Mouse (Mus musculus) natural killer cell, adult 2 months (primary cell): ENCODE measurements at regions not wholly inside any gene's neighbourhood (a gene's known extent, or its start where the extent isn't known, plus 50 kb on each side); places are given as distances from the start of the nearest gene placed in this dataset.
A peak's percentile ranks its signal among the peaks of the same experiment; 100 is the strongest.

ENCODE experiments used
- DNase-seq, 2 experiments: peaks; one replicate each; pipeline ENCODE4 v3.0.0; 2022; ENCODE audit warnings: low spot score in 2 of 2

DNA sequence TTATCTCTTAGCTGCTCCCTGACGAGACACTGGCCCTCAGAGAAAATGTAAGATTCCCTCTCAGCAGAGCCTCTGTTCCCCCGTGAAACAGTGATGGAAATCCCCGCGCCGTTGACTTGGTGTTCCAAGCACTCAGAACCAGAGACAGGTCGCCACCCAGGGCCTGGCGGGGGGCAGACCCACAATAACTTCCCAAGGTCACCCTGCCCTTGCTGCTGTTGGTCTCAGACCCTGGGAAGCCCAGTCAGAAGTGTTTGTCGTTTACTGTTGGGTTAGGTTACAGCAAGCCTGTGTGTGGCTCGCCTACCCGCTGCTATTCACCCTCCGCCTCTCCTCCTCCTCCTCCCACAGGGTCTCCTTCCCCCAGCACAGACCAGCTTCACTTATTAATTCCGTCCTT is 154.2 kb upstream of the Eomes start:
- DNase-seq: no peak

DNA sequence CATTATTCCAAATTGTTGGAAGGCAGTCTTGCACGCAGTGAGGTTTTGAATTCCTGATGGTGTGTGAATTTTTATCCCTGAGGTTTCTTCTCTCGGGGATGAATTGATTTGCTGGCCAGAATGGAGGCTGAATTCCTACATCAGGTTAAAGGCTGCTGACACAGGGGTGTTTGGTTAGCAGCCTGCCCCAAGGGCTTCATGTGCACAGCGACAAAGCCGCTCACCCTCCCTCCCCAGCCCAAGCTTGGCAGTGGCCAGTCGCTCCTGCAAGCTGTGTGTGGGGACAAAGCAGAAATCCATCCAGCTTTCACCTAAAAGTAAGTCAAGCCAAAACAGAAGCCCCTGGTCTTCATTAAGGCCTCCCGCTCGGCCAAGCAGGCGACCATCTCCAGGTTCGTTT is 151.4 kb upstream of the Eomes start:
- no peak for DNase-seq

DNA sequence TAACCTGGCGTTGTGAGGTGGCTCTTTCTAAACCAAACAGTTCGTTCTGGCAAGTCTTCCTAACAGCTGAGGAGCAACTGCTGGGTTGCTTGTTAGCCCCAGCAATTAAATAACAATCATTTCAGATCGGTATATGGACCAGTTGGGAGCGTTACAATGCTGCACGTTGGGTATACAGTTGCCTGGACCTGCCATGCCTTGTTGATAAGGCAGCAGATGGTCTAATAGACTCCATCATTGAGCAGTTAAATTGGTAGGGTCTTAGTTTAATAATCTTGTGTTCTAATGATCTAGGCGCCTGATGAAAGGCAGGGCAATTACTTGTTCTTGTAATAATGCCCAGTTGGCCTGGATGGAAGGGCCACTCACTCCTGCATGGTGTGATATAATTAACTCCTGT is 150.1 kb upstream of the Eomes start:
- DNase-seq: no peak

DNA sequence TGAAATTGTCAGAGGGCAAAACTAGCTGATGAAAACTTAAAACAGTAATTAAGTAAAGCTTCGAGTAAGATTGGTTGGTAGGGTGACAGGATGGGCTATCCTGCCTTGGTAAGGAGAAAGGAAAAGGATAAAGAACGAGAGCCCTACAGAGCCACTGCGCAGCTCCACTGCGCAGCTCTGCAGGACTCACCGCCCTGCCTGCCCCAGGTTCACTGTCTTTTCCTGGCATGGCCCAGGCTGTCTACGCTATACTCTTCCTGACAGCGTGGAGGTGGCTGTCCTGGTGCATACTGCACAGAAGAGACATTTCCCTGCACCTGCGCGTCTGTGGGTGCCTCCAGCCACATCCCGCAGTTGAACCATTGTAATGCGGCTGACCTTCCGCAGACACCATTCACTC is 136.6 kb upstream of the Eomes start:
- no peak for DNase-seq

DNA sequence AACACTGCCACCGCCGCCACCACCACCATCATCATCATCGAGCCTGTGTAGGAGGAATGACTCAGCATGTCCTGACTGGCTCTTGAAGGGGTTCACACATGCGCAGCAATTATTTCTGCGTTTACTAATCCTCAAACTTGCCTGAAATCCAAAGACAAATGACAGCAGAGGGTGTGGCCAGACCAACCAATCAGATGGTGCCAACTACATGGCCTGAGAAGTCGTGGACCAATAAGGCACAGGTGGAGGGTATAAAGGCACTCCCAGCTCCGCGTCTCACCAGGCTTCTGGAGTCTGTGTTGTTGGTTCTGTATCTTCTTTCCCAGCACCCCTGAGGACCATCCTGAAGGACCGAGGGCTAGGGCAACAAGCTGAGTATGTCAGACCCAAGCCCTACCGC is 123.1 kb upstream of the Eomes start:
- DNase-seq: no peak

DNA sequence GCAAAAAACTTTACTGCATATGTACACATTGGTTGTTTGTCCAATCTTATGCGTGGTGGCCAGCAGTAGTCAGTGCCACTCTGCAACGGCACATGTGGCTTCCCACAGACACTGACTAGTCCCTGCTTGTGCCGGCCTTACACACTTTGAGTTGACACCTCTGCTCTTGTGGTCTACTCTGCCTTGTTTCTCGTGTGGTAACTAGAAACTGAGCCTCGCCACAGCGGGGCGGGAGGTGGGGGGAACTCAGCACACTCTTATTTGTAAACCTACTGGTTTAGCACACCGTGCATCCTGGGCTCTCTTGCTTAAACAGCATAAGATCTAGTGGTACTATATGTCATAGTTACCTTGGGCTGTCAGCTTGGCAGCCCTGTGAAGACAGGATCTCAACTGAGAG is 120.6 kb upstream of the Eomes start:
- DNase-seq: peak; percentile 71 to 86

DNA sequence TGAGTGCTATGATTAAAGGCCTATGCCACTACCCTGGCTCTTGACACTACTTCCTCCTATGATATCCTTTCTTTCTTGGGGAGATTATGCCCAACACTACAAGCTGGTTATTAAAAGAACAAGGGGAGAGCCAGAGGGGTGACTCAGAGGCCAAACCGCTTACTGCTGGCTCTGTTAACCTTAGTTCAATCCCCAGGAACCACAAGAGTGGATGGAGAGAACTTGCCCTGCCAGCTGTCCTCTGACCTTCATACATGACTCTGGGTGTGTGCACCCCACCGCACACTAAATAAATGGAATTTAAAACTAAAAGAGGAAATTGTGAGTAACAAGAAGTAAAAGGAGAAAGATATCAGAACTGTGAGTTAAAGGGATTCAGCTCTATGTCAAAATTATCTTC is 114.1 kb upstream of the Eomes start:
- DNase-seq: no peak

DNA sequence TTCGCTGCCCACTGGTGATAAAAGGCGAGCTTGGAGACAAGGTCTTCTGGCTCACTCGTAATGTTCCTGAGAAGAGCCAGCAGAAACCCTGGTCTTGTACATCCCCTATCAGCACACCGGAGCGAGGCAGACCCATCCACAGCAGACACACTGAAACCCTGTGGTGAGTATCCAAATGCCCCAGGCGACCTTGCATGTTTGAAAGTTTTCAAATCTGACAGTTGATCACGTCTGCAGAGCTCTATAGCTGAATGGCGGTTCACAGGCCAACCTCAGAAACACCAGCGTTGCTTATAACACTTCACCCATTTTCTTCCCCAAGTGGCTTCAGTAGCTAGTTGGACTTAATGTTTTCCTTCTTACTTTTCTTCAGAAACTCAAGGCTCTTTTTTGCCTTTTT is 112.6 kb upstream of the Eomes start:
- DNase-seq: peak; percentile 53 to 72

DNA sequence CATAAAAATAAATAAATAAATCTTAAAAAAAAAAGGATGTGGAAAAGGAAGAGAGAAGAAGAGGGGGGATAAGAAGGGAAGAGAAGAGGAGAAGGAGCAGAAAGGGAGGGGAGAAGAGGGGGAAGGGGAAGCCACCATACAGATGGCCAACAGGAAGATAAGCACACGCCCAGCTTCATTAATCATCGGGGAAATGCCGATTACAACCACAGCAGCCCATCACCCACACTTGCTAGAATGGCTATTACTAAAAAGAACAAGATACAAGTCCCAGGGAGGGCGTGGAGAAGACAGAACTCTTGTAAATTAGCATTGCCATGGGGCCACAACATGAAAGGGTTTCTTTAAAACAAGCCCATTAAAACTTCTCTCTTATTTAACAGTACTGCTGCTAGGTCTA is 110.7 kb upstream of the Eomes start:
- DNase-seq: peak; percentile 34 to 55

DNA sequence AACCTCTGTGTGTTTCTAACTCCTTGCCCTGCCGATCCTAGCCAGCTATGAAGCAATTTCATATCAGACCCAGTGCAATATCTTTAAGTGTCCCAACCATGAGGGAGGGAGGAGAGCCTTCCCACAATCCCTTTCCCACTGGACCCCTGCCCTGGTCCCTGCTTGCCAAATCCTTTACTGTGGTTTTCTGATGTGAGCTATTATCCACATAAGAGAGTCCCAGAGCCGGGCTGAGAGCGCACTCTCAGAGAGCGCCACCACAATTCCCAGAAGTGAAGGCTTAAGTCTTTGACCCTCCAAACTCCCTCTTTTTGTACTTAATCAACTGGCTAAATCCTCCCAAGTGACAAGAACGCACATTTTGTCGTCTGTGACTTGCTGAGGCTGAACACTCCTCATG is 107.4 kb upstream of the Eomes start:
- DNase-seq: no peak

DNA sequence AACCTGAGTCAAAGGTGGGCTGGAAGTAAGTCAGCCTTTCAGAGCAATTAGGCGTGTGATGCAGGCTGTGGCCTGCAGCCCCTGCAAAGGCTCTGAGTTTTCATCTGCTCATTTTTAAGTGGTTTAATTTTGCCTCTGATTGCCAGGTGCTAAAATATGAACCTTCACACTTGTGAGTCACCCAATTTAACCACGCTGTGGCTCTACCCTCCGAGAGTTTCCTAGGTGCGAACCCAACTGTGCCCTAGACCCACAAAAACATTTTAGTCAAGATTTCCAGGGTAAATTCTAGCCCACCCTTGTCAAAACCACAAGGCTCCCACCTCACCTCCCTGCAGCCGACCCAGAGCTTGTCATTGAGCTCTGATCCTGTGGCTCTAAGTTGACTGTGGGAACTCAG is 103.3 kb upstream of the Eomes start:
- DNase-seq: peak; percentile 66 to 83

DNA sequence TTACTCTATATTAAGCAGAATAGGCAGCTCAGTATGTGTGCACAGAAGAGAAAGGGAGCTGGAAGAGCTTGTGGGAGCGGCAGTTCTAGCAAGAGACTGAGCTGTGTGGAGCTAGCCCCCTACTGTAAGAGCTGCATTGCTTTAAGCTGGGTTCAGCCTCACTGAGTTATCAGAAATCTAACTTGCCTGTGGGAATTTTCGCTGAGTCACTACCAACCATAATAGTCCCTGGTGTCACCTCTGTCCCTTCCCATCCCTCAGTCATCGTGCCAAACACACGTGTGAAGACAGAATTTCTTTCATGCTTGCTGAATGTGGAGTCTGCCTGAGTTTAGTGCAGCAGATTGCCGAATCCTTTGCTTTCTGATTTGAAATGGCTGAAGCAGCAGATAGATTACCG is 99.0 kb upstream of the Eomes start:
- no peak for DNase-seq

DNA sequence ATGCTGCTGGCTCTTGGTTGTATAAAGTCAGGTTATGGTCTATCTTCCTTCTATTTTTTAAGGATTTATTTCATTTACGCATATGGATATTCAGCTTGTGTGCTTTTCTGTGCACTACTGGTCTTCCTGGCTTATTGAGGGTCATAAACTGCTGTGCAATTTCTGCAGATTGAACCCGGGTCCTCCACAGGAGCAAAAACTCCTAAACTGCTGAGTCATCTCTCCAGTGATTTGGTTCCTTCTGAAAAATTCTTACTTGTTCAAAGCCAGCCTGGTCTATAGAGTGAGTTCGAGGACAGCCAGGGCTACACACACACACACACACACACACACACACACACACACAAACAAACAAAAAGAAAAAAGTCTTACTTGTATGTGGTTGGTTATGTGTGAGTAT is 95.5 kb upstream of the Eomes start:
- DNase-seq: no peak

DNA sequence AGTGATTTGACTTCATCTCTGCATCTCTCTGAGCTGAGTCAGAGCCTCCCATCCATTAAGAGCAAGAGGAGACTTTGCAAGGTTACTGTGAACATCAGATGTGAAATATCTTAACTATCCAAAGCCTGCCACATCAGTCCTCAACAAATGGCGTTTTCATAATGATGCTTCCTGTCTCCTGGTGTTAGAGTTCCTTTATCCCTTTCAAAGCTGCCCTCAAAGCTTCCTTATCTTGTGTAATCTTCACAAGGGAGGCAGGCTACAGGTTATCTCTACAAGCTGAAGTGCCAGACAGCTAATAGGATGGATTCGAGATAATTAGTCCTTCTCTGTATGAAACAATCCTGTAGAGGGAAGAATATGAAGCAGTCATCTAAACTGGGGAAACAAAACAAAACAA is 93.4 kb upstream of the Eomes start:
- no peak for DNase-seq

DNA sequence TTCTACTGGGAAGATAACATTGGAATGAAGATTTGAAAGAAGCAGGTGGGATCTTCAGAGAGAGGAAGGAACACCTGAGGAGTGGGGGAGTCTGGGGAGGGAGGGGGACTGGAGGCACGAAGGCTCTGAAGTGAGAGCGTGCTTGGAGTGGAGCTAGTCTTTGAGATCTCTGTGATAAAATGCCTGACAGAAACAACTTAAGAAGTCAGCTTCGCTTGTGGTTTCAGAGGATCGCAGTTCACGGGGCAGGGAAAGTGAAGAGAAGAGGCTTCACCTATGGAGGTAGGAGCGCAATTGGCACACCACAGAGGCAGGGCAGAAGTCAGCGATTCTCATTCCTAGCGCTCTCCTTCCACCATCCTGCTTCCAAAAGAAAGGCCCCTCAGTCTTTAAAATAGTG is 90.4 kb upstream of the Eomes start:
- no peak for DNase-seq

DNA sequence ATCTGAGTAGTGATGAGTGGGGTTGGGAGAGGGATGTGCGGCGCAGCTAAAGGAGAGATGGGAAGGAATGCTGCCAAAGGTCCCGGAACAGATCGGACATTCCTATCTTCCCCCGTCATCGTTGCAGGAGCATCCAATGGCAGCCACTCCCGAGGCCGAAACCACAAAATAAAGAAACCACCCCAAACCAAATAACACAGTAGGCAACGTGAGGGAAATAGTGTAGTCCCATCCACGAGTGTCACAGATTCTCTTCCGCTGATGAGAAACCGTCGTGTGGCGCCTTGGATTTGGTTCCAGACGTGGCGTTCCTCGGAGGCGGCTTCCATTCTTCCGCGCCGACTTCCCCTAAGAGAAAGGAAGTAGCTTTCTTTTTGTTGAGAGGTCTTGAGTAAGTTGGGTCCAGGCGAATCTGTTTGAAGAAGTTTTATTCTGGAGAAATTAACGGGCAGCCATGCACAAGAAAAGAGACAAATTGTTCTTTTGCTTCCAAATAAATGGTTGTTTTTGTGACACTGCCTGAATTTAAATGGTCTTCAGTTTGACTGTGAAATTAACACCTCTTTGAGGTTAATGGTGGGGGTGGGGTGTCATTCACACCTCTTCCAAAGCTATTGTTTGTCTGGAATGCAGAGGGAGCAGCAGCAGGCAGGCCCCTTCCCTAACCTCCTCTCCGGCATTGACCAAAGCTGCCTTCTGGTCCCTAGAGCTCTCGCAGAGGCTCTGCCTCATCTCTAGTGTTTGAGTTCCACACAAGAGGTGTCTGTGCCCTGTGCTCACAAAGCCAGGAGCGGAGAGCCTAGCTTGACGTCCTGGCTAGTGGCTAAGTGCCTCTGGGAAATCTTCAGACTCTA is 88.3 kb upstream of the Eomes start:
- peak; percentile 9 to 35 for DNase-seq

DNA sequence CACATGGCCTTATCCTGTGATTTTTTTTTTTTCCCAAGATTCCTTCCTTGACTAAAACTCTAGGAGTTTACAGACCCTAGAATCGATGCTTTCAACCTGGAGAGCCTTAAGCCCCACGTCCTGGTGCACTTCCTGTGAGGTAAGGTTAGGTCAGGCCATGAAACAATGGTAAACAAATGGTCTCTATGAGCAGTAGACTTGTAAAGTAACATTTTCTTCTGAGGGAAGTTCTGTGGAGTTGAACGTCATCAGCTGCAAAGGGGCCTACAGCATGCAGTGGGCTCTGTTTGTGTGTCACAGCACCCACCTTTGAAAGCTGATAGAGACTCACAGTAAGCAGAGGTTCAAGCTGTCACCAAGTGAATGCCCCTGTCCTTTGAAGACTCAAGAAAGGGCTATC is 87.3 kb upstream of the Eomes start:
- peak; percentile 43 to 64 for DNase-seq

DNA sequence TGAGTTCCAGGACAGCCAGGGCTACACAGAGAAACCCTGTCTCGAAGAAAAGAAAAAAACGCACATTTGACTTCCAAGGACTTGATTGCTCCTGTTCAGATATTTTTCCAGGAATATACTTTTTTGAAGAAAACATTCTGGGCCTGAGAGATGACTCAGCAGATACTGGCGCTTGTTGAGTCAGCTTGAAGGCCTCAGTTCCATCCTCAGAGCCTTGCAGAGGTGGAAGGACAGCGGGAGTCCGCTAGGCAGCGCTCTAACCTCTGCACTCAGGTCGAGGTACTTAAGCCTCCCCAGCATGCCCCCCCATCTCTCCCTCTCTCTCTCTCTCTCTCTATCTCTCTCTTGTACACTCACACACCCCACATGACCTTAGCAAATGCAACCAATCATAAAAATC is 86.3 kb upstream of the Eomes start:
- DNase-seq: no peak

DNA sequence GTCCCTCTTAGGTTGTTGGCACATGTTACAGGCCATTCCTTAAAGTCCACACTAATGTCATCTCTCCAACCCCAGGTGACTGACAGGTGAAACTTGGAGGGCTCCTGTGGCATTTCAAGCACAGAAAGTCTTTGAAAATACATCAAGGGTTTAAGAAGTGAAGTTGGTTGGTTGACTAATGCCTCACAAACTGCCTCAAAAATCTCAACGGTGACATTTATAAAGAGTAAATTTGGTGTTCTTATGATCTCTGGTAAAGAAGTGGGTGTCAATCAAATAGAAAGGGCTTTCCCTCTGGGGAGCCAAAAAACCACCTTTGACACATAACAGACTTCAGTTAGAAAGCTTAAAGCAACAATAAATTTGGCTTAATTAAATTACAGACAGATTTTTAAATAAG is 85.2 kb upstream of the Eomes start:
- DNase-seq: no peak

DNA sequence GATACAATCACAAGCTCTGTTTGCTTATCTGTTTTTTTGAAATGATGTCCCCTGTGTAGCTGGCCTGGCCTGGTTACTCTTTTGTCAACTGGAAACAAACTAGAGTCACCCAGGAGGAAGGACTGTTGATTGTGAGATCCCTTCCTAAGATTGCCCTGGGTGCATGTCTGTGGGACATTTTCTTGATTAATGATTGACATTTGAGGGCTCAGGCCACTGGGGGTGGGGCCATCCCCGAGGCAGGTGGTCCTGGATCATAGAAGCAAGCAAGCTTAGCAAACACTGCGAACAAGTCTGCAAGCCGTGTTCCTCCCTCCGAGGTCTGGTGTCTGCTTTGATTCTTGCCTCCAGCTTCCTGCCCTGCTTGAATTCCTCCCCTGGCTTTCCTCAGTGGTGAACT is 84.4 kb upstream of the Eomes start:
- DNase-seq: no peak

DNA sequence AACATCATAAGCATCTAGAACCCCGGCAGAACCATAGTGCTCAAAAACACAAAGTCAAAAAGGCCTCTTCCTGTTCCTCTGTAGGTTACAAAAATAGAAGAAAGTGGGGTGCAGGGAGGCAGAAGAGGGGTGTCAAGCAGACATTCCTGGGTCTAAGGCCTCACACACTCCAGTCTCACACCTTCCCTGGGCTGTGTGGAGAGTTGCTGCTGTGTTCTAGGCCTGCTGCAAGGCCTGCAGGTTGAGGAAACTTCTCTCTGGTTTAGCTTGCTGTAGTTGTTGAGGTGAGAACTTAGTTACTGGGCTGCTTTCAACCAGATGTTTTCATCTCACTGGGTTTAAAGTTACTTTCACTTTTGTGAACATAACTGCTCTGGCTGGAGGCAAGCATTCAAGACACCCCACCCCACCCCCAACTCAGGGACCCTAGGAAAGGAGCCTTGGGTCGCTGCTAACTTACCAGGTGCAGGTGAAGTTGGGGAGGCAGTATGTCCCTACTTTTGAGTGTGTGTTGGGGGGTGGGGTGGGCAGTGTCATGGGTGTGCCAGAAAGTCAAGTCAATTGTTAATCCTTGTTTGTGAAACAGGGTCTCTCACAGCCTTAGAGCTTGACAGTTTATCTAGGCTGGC is 81.5 kb upstream of the Eomes start:
- DNase-seq: peak; percentile 39 to 56

DNA sequence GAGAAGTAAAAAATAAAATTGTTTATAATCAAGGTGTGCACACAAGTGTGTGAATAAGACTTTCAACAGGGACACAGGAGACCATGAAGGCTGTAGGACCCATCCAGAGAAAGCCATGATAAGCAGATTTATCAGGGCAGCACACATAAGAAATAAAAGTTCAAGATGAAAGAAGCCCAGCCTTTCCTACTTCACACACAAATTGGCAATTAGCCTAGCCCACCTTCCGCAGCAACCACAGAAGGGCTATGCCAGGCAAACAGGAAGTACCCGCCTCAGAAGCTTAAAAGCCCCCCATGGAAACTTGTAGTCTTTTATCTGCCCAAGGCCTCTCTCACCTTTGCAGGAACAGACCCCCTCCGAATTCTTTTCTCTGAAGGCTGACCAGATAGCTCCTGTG is 77.5 kb upstream of the Eomes start:
- DNase-seq: no peak

DNA sequence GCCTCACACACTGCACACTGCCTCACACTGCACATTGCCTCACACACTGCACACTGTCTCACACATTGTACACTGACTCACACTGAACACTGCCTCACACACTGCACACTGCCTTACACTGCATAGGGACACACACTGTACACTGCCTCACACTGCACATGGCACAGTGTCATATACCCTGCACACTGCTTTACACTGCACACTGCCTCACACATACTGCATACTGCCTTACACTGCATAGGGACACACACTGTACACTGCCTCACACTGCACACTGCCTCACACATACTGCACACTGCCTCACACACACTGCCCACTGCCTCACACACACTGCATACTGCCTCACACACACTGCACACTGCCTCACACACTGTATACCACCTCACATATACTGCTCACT is 76.8 kb upstream of the Eomes start:
- no peak for DNase-seq

DNA sequence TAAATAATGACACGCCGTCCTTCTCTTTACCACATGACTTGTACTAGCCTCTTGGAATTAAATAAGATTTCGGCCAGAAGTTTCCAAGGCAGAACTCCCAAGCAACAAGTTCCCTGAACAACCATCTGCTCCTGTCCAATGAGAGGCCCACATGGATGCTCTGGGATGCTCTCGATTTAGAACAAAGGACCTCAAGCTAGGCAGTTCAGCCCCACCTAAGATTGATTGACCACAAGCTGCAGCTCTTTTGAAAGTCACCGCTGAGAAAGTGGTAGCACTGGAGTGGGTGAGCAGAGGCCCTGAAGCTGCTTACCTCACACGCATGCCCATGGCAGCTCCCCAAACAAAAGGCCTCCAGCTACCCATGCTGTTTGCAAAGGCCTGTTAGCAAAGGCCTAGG is 73.1 kb upstream of the Eomes start:
- DNase-seq: no peak
